Mouse (Mus musculus) hindbrain, embryonic 16.5 days (tissue): ENCODE results near the gene Cabp1. TPM values are rescaled to one million over a fixed set of nuclear protein-coding genes. Genes with fewer than 3 reads are reported as not detected.

Source experiments
- ATAC-seq: fragments of 200-750 bp; cut with Nextera tagmentation; 2 replicates; pipeline ENCODE4 v1.8.0; 2017; ENCODE audit warnings: moderate TSS enrichment, moderate library complexity
- H3K27ac ChIP-seq: fragments of 300-500 bp; sonication (generic); 2 replicates; pipeline ENCODE4 v1.5.1; 2014; ENCODE audit warnings: low read depth, mild to moderate bottlenecking, control low read depth, low read length, moderate library complexity
- H3K27me3 ChIP-seq: fragments of 300-500 bp; sonication (generic); replicated peaks from 2 replicates; pipeline ENCODE4 v1.6.1; 2014; ENCODE audit warnings: low read length; ENCODE audit not compliant: control insufficient read depth, insufficient read depth
- H3K36me3 ChIP-seq: fragments of 300-500 bp; sonication (generic); 2 replicates; pipeline ENCODE4 v1.6.1; 2014; ENCODE audit warnings: mild to moderate bottlenecking, low read length, moderate library complexity, mixed read lengths; ENCODE audit not compliant: control insufficient read depth, insufficient read depth
- H3K4me1 ChIP-seq: fragments of 300-500 bp; sonication (generic); 2 replicates; pipeline ENCODE4 v1.6.1; 2014; ENCODE audit warnings: low read depth, low read length; ENCODE audit not compliant: control insufficient read depth, insufficient read depth
- H3K4me2 ChIP-seq: fragments of 300-500 bp; sonication (generic); 2 replicates; pipeline ENCODE4 v1.6.1; 2014; ENCODE audit warnings: mild to moderate bottlenecking, low read length, control low read depth, moderate library complexity
- H3K4me3 ChIP-seq: fragments of 300-500 bp; sonication (generic); 2 replicates; pipeline ENCODE4 v1.5.1; 2014; ENCODE audit warnings: mild to moderate bottlenecking, low read length, control low read depth, moderate library complexity
- H3K9ac ChIP-seq: fragments of 300-500 bp; sonication (generic); 2 replicates; pipeline ENCODE4 v1.6.1; 2014; ENCODE audit warnings: low read depth, mild to moderate bottlenecking, control low read depth, low read length, moderate library complexity
- H3K9me3 ChIP-seq: fragments of 300-500 bp; sonication (generic); 2 replicates; pipeline ENCODE4 v1.6.1; 2014; ENCODE audit warnings: mild to moderate bottlenecking, low read length, moderate library complexity; ENCODE audit not compliant: control insufficient read depth
- WGBS: fragments of 180-500 bp; shearing (Covaris S2); extraction: QIAGEN DNeasy Blood & Tissue Kit; methylation state at CpG from one replicate; pipeline ENCODE4 v1.1.7; 2014; 5-methylcytosine and 5-hydroxymethylcytosine counted together
- polyA plus RNA-seq: library from polyadenylated mRNA; unstranded; fragments of >200 nt; fragmentation: Nextera tagmentation; extraction: Ambion mirVana; gene quantifications from 2 replicates; pipeline ENCODE4 v1.2.1, GENCODE M21; 2015

Cabp1 gene
- polyA plus RNA-seq = 6.5 and 11.6 TPM in 2 replicates

DNA sequence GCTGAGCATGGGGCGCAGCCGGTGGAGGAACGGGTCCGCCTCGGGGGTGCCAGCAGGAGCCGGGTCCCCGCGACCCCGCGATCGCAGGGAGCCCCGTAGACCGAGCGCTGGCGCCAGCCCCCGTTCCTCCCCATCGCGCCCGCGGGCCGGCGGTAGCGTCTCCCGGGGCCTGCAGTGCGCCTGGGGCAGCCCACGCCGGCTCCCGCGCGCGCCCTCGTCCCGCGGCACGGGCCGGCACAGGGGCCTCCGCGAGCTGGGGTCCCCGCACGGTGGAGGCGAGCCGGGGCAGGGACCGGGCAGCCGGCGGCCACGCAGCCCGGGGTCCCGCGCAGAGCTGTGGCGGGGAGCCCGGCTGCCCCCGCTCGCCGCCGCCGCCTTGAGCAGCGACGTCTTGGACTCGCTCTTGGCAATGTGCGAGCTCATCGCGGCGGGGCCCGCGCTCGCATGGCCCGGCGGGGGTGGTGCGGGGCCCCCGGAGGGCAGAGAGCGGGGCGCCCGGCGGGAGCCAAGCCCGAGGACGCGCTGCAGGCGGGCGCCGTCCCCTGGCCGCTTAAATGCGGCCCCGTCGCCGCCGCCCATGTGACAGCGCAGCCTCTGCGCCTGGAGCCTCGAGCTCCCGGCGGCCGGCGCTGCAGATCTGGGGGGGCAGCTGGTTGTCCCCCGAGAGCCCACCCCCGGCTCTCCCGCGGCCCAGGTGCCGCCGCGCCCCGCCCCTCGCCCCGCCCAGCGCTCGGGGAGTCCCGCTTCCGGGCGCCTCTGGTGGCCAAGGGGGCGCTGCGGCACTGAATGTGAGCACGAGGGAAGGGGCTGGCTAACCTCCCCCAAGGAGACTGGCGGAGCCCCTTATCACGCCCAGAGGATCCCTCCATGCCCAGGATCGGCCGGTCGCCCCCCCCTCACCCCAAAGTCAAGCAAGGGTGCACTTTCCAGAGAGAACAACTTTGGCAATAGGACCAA is at the start of gene Cabp1:
Cabp1 (minus strand) TSS at position 713 of the 957 bp plus-strand sequence.
- 0% methylated on average over 28 of the region's 116 CpGs for WGBS
- Histone ChIP-seq H3K27ac (peak within 1 kb of the TSS; percentile 61), H3K4me1 (peaks cover 28% of the 10 kb centered on the region), H3K9me3 (no peaks in the 10 kb centered on the region), H3K36me3 (no peaks in the 10 kb centered on the region), H3K9ac (peak within 1 kb of the TSS; percentile 81), H3K4me2 (peak within 1 kb of the TSS; percentile 99), H3K27me3 (peaks cover 20% of the 10 kb centered on the region), H3K4me3 (peak within 1 kb of the TSS; percentile 66)
- peak; percentile 56 for ATAC-seq

DNA sequence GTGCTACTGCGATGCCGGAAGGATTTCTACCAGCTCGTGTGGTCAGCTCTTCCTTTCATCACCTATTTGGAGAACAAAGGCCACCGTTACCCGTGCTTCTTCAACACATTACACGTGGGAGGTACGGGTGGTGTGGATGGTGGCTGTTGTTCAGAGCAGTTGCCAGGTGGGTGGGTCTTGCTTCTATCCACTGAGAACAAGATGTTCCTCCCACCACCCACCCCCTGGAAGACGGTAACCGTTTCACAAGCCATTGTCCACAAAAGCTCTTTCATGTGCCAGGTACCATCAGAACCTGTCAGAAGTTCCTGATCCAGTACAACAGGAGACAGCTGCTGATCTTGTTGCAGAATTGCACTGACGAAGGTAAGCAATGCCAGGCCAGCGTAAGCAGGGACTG is 46.0 kb upstream of the Cabp1 start:
- no peak overlapping the region for H3K9ac ChIP-seq
- H3K9me3 ChIP-seq = no peaks in the 10 kb centered on the region
- peaks cover 17% of the 10 kb centered on the region for H3K4me1 ChIP-seq
- no peak overlapping the region for H3K4me2 ChIP-seq
- H3K27ac ChIP-seq = no peak overlapping the region
- peaks cover 47% of the 10 kb centered on the region for H3K36me3 ChIP-seq
- WGBS = 86% methylated on average over 11 of the region's 11 CpGs
- no peaks in the 10 kb centered on the region for H3K27me3 ChIP-seq
- ATAC-seq = no peak
- H3K4me3 ChIP-seq = no peak overlapping the region

DNA sequence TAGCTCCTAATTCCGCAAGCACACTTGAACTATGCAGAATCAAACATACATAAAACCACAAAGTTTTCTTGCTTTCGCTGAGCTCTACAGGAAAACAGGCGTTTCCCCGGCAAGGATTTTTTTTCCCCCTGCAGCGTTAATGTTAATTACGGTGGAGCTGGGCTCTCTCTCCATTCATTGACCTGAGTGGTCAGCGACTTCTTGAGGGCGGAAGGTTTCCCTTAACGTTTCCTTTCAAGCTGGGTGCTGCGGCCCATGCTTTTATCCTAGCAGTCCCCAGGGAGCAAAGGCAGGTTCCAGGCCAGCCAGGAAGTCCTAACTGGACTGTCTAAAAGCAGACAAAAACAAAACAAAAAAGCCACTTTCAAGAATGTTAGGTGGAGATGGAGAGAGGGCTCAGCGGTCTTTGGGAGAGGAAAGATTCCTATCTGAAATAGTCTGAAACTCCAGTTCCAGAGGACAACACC is 44.6 kb upstream of the Cabp1 start:
- Histone ChIP-seq H3K4me2 (peak overlapping the region; percentile 87), H3K9ac (peak overlapping the region; percentile 83; the same call in 1 of the 2 replicates), H3K4me3 (peak overlapping the region; percentile 85), H3K27me3 (no peaks in the 10 kb centered on the region), H3K4me1 (peaks cover 17% of the 10 kb centered on the region), H3K9me3 (no peaks in the 10 kb centered on the region), H3K36me3 (peaks cover 36% of the 10 kb centered on the region), H3K27ac (no peak overlapping the region)
- 5% methylated on average over 11 of the region's 11 CpGs for WGBS
- no peak for ATAC-seq

DNA sequence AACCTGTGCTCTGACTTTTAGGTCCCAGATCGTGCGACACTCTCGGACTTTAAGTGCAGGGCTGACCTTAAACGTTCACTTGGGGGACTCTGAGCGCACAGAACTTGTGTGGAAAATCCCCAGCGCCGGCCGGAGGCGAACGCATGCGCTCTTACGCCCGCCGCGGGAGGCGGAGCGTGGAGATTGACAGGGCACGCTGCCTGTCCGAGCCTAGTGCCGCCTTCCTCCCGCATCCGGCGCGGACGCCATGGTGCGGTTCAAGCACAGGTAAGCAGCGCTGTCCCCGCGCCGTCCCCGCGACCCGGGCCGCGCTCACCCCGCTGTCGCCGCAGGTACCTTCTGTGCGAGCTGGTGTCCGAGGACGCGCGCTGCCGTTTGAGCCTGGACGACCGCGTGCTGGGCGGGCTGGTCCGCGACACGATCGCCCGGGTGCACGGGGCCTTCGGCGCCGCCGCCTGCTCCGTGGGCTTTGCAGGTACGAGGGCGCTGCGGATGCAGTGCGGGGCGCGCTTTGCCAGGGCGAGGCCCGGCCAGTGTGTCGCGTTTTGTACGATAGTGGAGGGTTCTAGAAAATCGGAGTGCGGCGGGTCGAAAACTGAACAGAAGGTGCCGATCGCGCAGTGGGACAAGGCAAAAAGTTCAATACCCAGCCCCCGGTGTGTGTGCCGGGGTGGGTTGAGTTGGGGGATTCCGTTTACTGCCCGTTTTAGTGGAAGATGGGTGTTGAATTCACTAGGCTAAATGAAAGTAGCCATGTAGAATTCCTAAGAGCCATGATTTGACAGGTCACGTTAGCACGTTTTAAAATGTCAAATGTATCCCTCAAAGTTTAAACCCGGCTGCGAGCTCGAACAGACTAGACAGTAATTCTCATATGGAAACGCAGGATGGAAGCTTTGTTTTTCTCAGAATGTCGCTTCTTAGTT is 43.9 kb upstream of the Cabp1 start:
- Histone ChIP-seq H3K36me3 (peaks cover 29% of the 10 kb centered on the region), H3K4me1 (peaks cover 17% of the 10 kb centered on the region), H3K4me2 (peak overlapping the region; percentile 87), H3K27ac (peak overlapping the region; percentile 74), H3K27me3 (no peaks in the 10 kb centered on the region), H3K9me3 (no peaks in the 10 kb centered on the region), H3K9ac (peak overlapping the region; percentile 83), H3K4me3 (peak overlapping the region; percentile 85)
- peak; percentile 86 for ATAC-seq
- under 1% methylated on average over 84 of the region's 88 CpGs for WGBS

DNA sequence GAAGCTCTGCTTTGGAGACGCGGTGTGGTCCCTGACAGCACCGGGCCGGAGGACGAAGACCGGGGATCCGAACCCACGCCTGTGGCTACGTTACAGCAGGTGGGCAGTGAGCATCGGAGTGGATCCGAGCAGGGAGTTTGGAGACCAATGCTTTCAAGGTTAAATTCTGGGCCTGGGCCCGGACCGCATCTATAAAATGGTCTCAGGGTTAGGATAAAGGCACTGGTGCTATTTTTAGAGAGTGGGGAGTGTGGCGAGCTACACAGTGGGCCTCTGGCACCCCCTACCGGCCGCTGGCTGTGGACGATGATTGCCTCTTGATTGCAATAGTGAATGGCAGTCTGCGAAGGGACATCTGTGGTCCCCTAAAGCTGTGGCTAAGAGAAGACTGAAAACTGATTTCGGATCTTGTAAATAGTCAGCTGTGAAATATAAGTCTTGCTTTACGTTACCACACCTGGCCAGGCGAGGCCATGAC is 41.6 kb upstream of the Cabp1 start, which contains the start of gene Pop5:
Pop5 (plus strand) TSS at position 51 of the 478 bp plus-strand sequence.
- no peaks in the 10 kb centered on the region for H3K27me3 ChIP-seq
- peak; percentile 72 for ATAC-seq
- H3K4me3 ChIP-seq = peak within 1 kb of the TSS; percentile 56
- H3K4me2 ChIP-seq = peak within 1 kb of the TSS; percentile 81
- 2% methylated on average over 21 of the region's 21 CpGs for WGBS
- peak within 1 kb of the TSS; percentile 73 for H3K27ac ChIP-seq
- H3K36me3 ChIP-seq = peaks cover 9% of the 10 kb centered on the region
- H3K4me1 ChIP-seq = peaks cover 19% of the 10 kb centered on the region
- no peaks in the 10 kb centered on the region for H3K9me3 ChIP-seq
- H3K9ac ChIP-seq = peak within 1 kb of the TSS; percentile 80

DNA sequence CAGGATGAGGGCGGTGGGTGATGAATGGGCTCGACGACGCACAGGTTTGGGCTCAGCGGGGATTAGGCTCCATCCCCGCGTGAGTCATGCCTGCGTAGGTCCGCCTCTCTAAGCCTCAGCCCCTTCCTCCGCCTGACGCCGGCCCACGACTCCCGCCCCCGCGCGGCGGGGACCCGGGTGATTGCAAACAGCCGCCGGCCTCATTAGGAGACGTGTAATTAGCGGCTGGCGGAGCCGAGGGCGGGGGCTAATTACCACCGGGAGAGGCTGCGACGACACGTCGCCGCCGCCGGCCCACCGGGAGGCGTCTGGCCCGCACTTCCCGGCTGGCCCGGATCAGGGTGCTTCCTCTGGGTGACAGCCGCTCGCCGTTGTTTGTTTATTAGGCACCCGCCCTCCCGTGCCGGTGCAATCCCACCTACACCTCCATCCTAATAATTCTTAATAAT is 41.2 kb upstream of the Cabp1 start:
- peak overlapping the region; percentile 81 for H3K4me2 ChIP-seq
- peak overlapping the region; percentile 80 for H3K9ac ChIP-seq
- ATAC-seq = peak; percentile 47
- no peaks in the 10 kb centered on the region for H3K27me3 ChIP-seq
- H3K4me3 ChIP-seq = peak overlapping the region; percentile 56
- H3K27ac ChIP-seq = peak overlapping the region; percentile 73
- no peaks in the 10 kb centered on the region for H3K9me3 ChIP-seq
- WGBS = 1% methylated on average over 34 of the region's 45 CpGs
- H3K4me1 ChIP-seq = peaks cover 19% of the 10 kb centered on the region
- peaks cover 4% of the 10 kb centered on the region for H3K36me3 ChIP-seq

DNA sequence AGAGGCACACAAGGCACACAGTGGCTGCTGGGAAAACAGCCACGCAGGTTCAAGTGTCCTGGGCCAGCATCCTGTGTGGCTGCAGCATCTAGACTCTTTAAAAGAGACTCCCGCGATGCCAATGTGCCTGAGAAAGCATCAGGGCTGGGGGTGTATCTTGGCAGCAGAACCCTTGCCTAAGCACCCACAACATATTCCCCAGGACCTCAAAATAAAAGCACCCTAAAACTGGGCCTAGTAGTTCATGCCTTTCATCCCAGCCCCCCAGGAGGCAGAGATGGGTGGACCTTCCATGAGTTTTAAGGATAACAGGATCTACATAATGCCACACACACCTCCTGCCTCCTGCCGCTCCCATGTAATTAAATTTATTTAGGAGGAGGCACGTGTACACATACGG is 40.3 kb upstream of the Cabp1 start:
- Histone ChIP-seq H3K4me3 (no peak overlapping the region), H3K9ac (no peak overlapping the region), H3K27me3 (no peaks in the 10 kb centered on the region), H3K9me3 (no peaks in the 10 kb centered on the region), H3K4me1 (peaks cover 19% of the 10 kb centered on the region), H3K27ac (no peak overlapping the region), H3K4me2 (no peak overlapping the region), H3K36me3 (no peaks in the 10 kb centered on the region)
- 51% methylated on average over 6 of the region's 6 CpGs for WGBS
- no peak for ATAC-seq

DNA sequence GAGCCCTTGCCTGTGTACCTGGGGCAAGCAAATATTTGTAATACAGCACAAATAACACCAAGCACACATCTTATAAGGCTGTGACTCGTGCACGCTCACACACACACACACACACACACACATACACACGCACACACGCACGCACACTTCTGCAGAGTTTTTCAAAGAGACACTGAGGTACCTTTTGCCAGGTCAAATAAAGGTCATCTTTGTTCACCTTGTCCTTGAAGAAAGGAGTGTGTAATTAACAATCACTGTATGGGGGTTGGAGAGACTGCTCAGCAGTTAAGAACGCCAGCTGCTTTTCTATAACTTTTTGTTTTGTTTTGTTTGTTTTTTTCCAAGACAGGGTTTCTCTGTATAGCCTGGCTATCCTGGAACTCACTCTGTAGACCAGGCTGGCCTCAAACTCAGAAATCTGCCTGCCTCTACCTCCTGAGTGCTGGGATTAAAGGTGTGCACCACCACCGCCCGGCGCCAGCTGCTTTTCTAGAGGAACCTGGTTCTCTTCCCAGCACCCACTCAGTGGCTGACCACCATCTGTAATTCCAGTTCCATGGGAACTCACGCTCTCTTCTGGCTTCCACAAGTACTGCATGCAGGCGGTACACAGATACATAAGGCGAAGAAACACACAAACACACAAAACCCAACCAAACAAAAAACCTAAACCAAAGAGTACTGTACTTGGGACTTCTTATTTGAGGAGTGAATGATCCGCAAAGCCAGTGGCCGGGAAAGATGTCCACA is 39.0 kb upstream of the Cabp1 start:
- no peak overlapping the region for H3K4me2 ChIP-seq
- ATAC-seq = no peak
- no peak overlapping the region for H3K9ac ChIP-seq
- H3K36me3 ChIP-seq = no peaks in the 10 kb centered on the region
- no peaks in the 10 kb centered on the region for H3K27me3 ChIP-seq
- H3K27ac ChIP-seq = no peak overlapping the region
- peaks cover 9% of the 10 kb centered on the region for H3K4me1 ChIP-seq
- no peaks in the 10 kb centered on the region for H3K9me3 ChIP-seq
- 94% methylated on average over 14 of the region's 14 CpGs for WGBS
- H3K4me3 ChIP-seq = no peak overlapping the region
